Mouse (Mus musculus) hindbrain, embryonic 13.5 days (tissue): ENCODE measurements at regions not wholly inside any gene's neighbourhood (a gene's known extent, or its start where the extent isn't known, plus 50 kb on each side); places are given as distances from the start of the nearest gene placed in this dataset.

Source experiments
- ATAC-seq: fragments of 200-750 bp; cut with Nextera tagmentation; 2 replicates; pipeline ENCODE4 v1.8.0; 2017; ENCODE audit warnings: moderate TSS enrichment; ENCODE audit not compliant: low FRiP score
- H3K27ac ChIP-seq: fragments of 300-500 bp; sonication (generic); 2 replicates; pipeline ENCODE4 v1.5.1; 2015; ENCODE audit warnings: inconsistent platforms, mild to moderate bottlenecking, moderate library complexity
- H3K27me3 ChIP-seq: fragments of 300-500 bp; sonication (generic); 2 replicates; pipeline ENCODE4 v1.6.1; 2015; ENCODE audit warnings: mild to moderate bottlenecking, inconsistent platforms
- H3K36me3 ChIP-seq: fragments of 300-500 bp; sonication (generic); 2 replicates; pipeline ENCODE4 v1.6.1; 2015; ENCODE audit warnings: mild to moderate bottlenecking, inconsistent platforms
- H3K4me1 ChIP-seq: fragments of 300-500 bp; sonication (generic); replicated peaks from 2 replicates; pipeline ENCODE4 v1.6.1; 2015; ENCODE audit warnings: inconsistent platforms
- H3K4me2 ChIP-seq: fragments of 300-500 bp; sonication (generic); 2 replicates; pipeline ENCODE4 v1.6.1; 2015; ENCODE audit warnings: inconsistent platforms, mild to moderate bottlenecking, moderate library complexity
- H3K4me3 ChIP-seq: fragments of 300-500 bp; sonication (generic); 2 replicates; pipeline ENCODE4 v1.5.1; 2015; ENCODE audit warnings: mild to moderate bottlenecking, inconsistent platforms
- H3K9ac ChIP-seq: fragments of 300-500 bp; sonication (generic); 2 replicates; pipeline ENCODE4 v1.6.1; 2015; ENCODE audit warnings: mild to moderate bottlenecking, inconsistent platforms
- H3K9me3 ChIP-seq: fragments of 300-500 bp; sonication (generic); 2 replicates; pipeline ENCODE4 v1.6.1; 2016; ENCODE audit warnings: inconsistent platforms
- WGBS: fragments of 180-500 bp; shearing (Covaris S2); methylation state at CpG from one replicate; pipeline ENCODE4 v1.1.7; 2015; 5-methylcytosine and 5-hydroxymethylcytosine counted together

- ATAC-seq, result 0 out of 2 replicates have a peak, but pooled peaks have one; percentile 13
- WGBS, result 33% methylated on average over 5 of the region's 5 CpGs
- Histone ChIP-seq H3K4me3 (no peak overlapping the region), H3K4me2 (no peak overlapping the region), H3K36me3 (no peaks in the 10 kb centered on the region), H3K27me3 (peaks cover 5% of the 10 kb centered on the region), H3K27ac (no peak overlapping the region), H3K9ac (no peak overlapping the region), H3K9me3 (no peaks in the 10 kb centered on the region), H3K4me1 (peaks cover 21% of the 10 kb centered on the region)
These were observed 294.5 kb upstream of the Adamts16 start for GRCm38 (mm10) chr13:71135940-71136632.

GRCm38 (mm10) chr13:71121484-71121883 is 279.9 kb upstream of the Adamts16 start:
- Histone ChIP-seq H3K4me2 (no peak overlapping the region), H3K4me1 (no peaks in the 10 kb centered on the region), H3K27me3 (peaks cover 22% of the 10 kb centered on the region), H3K9ac (no peak overlapping the region), H3K4me3 (no peak overlapping the region), H3K27ac (no peak overlapping the region), H3K9me3 (no peaks in the 10 kb centered on the region), H3K36me3 (no peaks in the 10 kb centered on the region)
- WGBS, result 46% methylated on average over 1 of the region's 1 CpGs
- no peak for ATAC-seq

- Histone ChIP-seq H3K9ac (no peak overlapping the region), H3K36me3 (no peaks in the 10 kb centered on the region), H3K4me2 (no peak overlapping the region), H3K4me1 (peaks cover 20% of the 10 kb centered on the region), H3K27ac (no peak overlapping the region), H3K9me3 (no peaks in the 10 kb centered on the region), H3K27me3 (peaks cover 18% of the 10 kb centered on the region), H3K4me3 (no peak overlapping the region)
- no peak for ATAC-seq
- WGBS, result 82% methylated on average over 8 of the region's 8 CpGs
These were observed 266.6 kb upstream of the Adamts16 start for GRCm38 (mm10) chr13:71108175-71108574.

- Histone ChIP-seq H3K4me3 (peak overlapping the region; percentile 31), H3K9ac (peak overlapping the region; percentile 66), H3K4me2 (peak overlapping the region; percentile 56), H3K4me1 (peaks cover 20% of the 10 kb centered on the region), H3K36me3 (no peaks in the 10 kb centered on the region), H3K27me3 (peaks cover 15% of the 10 kb centered on the region; the same call in 1 of the 2 replicates), H3K9me3 (no peaks in the 10 kb centered on the region), H3K27ac (no peak overlapping the region; the same call in 1 of the 2 replicates)
- WGBS, result 13% methylated on average over 18 of the region's 18 CpGs
- ATAC-seq, result peak; percentile 86
These were observed 263.7 kb upstream of the Adamts16 start for GRCm38 (mm10) chr13:71105229-71105838.

- Histone ChIP-seq H3K4me3 (peak overlapping the region; percentile 31), H3K4me2 (peak overlapping the region; percentile 56), H3K4me1 (peaks cover 20% of the 10 kb centered on the region), H3K27ac (no peak overlapping the region; the same call in 1 of the 2 replicates), H3K9ac (peak overlapping the region; percentile 66), H3K9me3 (no peaks in the 10 kb centered on the region), H3K27me3 (peaks cover 19% of the 10 kb centered on the region), H3K36me3 (no peaks in the 10 kb centered on the region)
- peak; percentile 59; the same call in 1 of the 2 replicates for ATAC-seq
- WGBS, result 20% methylated on average over 22 of the region's 22 CpGs
These were observed 263.0 kb upstream of the Adamts16 start for GRCm38 (mm10) chr13:71104419-71105228.

- Histone ChIP-seq H3K4me1 (no peaks in the 10 kb centered on the region), H3K27ac (no peak overlapping the region), H3K4me2 (no peak overlapping the region), H3K4me3 (no peak overlapping the region), H3K27me3 (no peaks in the 10 kb centered on the region), H3K9ac (no peak overlapping the region), H3K9me3 (no peaks in the 10 kb centered on the region), H3K36me3 (no peaks in the 10 kb centered on the region)
- WGBS, result 46% methylated on average over 6 of the region's 6 CpGs
- ATAC-seq, result no peak
These were observed 242.7 kb upstream of the Adamts16 start for GRCm38 (mm10) chr13:71084301-71084700.

- Histone ChIP-seq H3K36me3 (no peaks in the 10 kb centered on the region), H3K9ac (no peak overlapping the region), H3K9me3 (no peaks in the 10 kb centered on the region), H3K27ac (no peak overlapping the region), H3K4me3 (no peak overlapping the region), H3K27me3 (no peaks in the 10 kb centered on the region), H3K4me1 (no peaks in the 10 kb centered on the region; the same call in 1 of the 2 replicates), H3K4me2 (no peak overlapping the region)
- 86% methylated on average over 4 of the region's 4 CpGs for WGBS
- no peak for ATAC-seq
These were observed 234.3 kb upstream of the Adamts16 start for GRCm38 (mm10) chr13:71075916-71076315.

- H3K4me1 ChIP-seq, result peaks cover under 1% of the 10 kb centered on the region; the same call in 1 of the 2 replicates
- no peak overlapping the region for H3K4me3 ChIP-seq
- no peaks in the 10 kb centered on the region for H3K36me3 ChIP-seq
- H3K27me3 ChIP-seq, result no peaks in the 10 kb centered on the region
- H3K9ac ChIP-seq, result no peak overlapping the region
- 71% methylated on average over 10 of the region's 10 CpGs for WGBS
- no peak overlapping the region for H3K4me2 ChIP-seq
- no peak for ATAC-seq
- no peaks in the 10 kb centered on the region for H3K9me3 ChIP-seq
- H3K27ac ChIP-seq, result no peak overlapping the region
These were observed 232.4 kb upstream of the Adamts16 start for GRCm38 (mm10) chr13:71074012-71074411.

GRCm38 (mm10) chr13:71068757-71069201 is 227.2 kb upstream of the Adamts16 start:
- Histone ChIP-seq H3K9ac (no peak overlapping the region), H3K9me3 (no peaks in the 10 kb centered on the region), H3K4me1 (peaks cover 21% of the 10 kb centered on the region), H3K4me3 (no peak overlapping the region), H3K27me3 (no peaks in the 10 kb centered on the region), H3K4me2 (peak overlapping the region; percentile 35), H3K27ac (no peak overlapping the region; the same call in 1 of the 2 replicates), H3K36me3 (no peaks in the 10 kb centered on the region)
- peak; percentile 66 for ATAC-seq
- WGBS, result 44% methylated on average over 11 of the region's 11 CpGs

- Histone ChIP-seq H3K4me3 (no peak overlapping the region), H3K36me3 (no peaks in the 10 kb centered on the region), H3K9ac (no peak overlapping the region), H3K4me1 (peaks cover 21% of the 10 kb centered on the region), H3K9me3 (no peaks in the 10 kb centered on the region), H3K27me3 (no peaks in the 10 kb centered on the region), H3K27ac (no peak overlapping the region), H3K4me2 (no peak overlapping the region)
- WGBS, result 39% methylated on average over 4 of the region's 4 CpGs
- ATAC-seq, result no peak
These were observed 226.4 kb upstream of the Adamts16 start for GRCm38 (mm10) chr13:71068011-71068410.

GRCm38 (mm10) chr13:71065568-71065967 is 224.0 kb upstream of the Adamts16 start:
- Histone ChIP-seq H3K4me3 (no peak overlapping the region), H3K4me2 (no peak overlapping the region), H3K27ac (no peak overlapping the region), H3K9me3 (no peaks in the 10 kb centered on the region), H3K9ac (no peak overlapping the region), H3K4me1 (peaks cover 21% of the 10 kb centered on the region), H3K36me3 (no peaks in the 10 kb centered on the region), H3K27me3 (no peaks in the 10 kb centered on the region)
- 93% methylated on average over 1 of the region's 1 CpGs for WGBS
- ATAC-seq, result no peak

GRCm38 (mm10) chr13:71064590-71065307 is 223.1 kb upstream of the Adamts16 start:
- ATAC-seq, result no peak
- H3K4me1 ChIP-seq, result peaks cover 21% of the 10 kb centered on the region
- H3K4me3 ChIP-seq, result no peak overlapping the region
- H3K4me2 ChIP-seq, result no peak overlapping the region
- WGBS, result 62% methylated on average over 8 of the region's 8 CpGs
- H3K9ac ChIP-seq, result no peak overlapping the region
- H3K27ac ChIP-seq, result no peak overlapping the region
- H3K9me3 ChIP-seq, result no peaks in the 10 kb centered on the region
- H3K27me3 ChIP-seq, result no peaks in the 10 kb centered on the region
- H3K36me3 ChIP-seq, result no peaks in the 10 kb centered on the region
